Mouse (Mus musculus): ENCODE measurements at regions not wholly inside any gene's neighbourhood (a gene's known extent, or its start where the extent isn't known, plus 50 kb on each side); places are given as distances from the start of the nearest gene placed in this dataset.

GRCm38 (mm10) chr4:52361751-52362150 is 77.3 kb upstream of the Smc2 start:
- Histone ChIP-seq H3K27ac (ENCODE audit: low read length) (no peak overlapping the region), H3K36me3 (ENCODE audit: control insufficient read depth, insufficient read depth, low read length) (no peaks in the 10 kb centered on the region), H3K4me2 (ENCODE audit: low read depth, low read length) (no peak overlapping the region), H3K4me3 (ENCODE audit: low read length) (no peak overlapping the region), H3K9ac (ENCODE audit: low read length) (no peak overlapping the region), H3K4me1 (replicated peaks; ENCODE audit: control insufficient read depth, insufficient read depth, low read length) (no peaks in the 10 kb centered on the region), H3K9me3 (ENCODE audit: control insufficient read depth, low read length) (no peaks in the 10 kb centered on the region), H3K27me3 (ENCODE audit: control insufficient read depth, insufficient read depth, low read depth, low read length) (no peaks in the 10 kb centered on the region)
- no peak for ATAC-seq (ENCODE audit: low read depth)
- WGBS = 50% methylated on average over 6 of the region's 6 CpGs

GRCm38 (mm10) chr4:52365866-52366265 is 73.2 kb upstream of the Smc2 start:
- H3K27me3 ChIP-seq (ENCODE audit: control insufficient read depth, insufficient read depth, low read depth, low read length) = no peaks in the 10 kb centered on the region
- WGBS = 85% methylated on average over 4 of the region's 4 CpGs
- H3K4me1 ChIP-seq (replicated peaks; ENCODE audit: control insufficient read depth, insufficient read depth, low read length) = no peaks in the 10 kb centered on the region
- no peaks in the 10 kb centered on the region for H3K9me3 ChIP-seq (ENCODE audit: control insufficient read depth, low read length)
- no peak overlapping the region for H3K4me2 ChIP-seq (ENCODE audit: low read depth, low read length)
- H3K27ac ChIP-seq (ENCODE audit: low read length) = no peak overlapping the region
- no peak overlapping the region for H3K9ac ChIP-seq (ENCODE audit: low read length)
- H3K36me3 ChIP-seq (ENCODE audit: control insufficient read depth, insufficient read depth, low read length) = no peaks in the 10 kb centered on the region
- no peak for ATAC-seq (ENCODE audit: low read depth)
- no peak overlapping the region for H3K4me3 ChIP-seq (ENCODE audit: low read length)

- WGBS = 49% methylated on average over 3 of the region's 3 CpGs
- no peak overlapping the region for H3K27ac ChIP-seq (ENCODE audit: low read length)
- no peak overlapping the region for H3K4me2 ChIP-seq (ENCODE audit: low read depth, low read length)
- H3K9me3 ChIP-seq (ENCODE audit: control insufficient read depth, low read length) = no peaks in the 10 kb centered on the region
- H3K4me3 ChIP-seq (ENCODE audit: low read length) = no peak overlapping the region
- H3K9ac ChIP-seq (ENCODE audit: low read length) = no peak overlapping the region
- ATAC-seq (ENCODE audit: low read depth) = peak; percentile 80
- no peaks in the 10 kb centered on the region for H3K27me3 ChIP-seq (ENCODE audit: control insufficient read depth, insufficient read depth, low read depth, low read length)
- no peaks in the 10 kb centered on the region for H3K36me3 ChIP-seq (ENCODE audit: control insufficient read depth, insufficient read depth, low read length)
- no peaks in the 10 kb centered on the region for H3K4me1 ChIP-seq (replicated peaks; ENCODE audit: control insufficient read depth, insufficient read depth, low read length)
Measured at GRCm38 (mm10) chr4:52368527-52368926, 70.5 kb upstream of the Smc2 start.
